Mouse (Mus musculus): Measurements from ENCODE around the gene Mepce. TPM values are rescaled to one million over a fixed set of nuclear protein-coding genes. Genes with fewer than 3 reads are reported as not detected.

The Mepce gene
- total and polyA plus RNA-seq, 3 experiments = 27.8 to 173 (median 53.9) TPM

GRCm38 (mm10) chr5:137785164-137786031 lies 2.1 kb downstream of the Mepce start:
- H3K4me1 ChIP-seq (ENCODE audit: insufficient read depth, low read depth, low read length) = peaks cover 62% of the 10 kb centered on the region
- H3K36me3 ChIP-seq (replicated peaks) = peaks cover 50% of the 10 kb centered on the region
- ATAC-seq (ENCODE audit: extremely low read depth, insufficient number of reproducible peaks, low FRiP score, poor library complexity, severe bottlenecking) (no peak), DNase-seq (ENCODE audit: low spot score) (peak; percentile 39)
- no peak for TF ChIP-seq TAL1 (conservative IDR thresholded peaks at IDR 0.05; ENCODE audit: low read depth, low read length)
- TF ChIP-seq GATA2 (IDR thresholded peaks at IDR 0.05; ENCODE audit: borderline replicate concordance, low read depth, low read length) = no peak
- no peak for TF ChIP-seq POLR2AphosphoS5 (IDR thresholded peaks at IDR 0.05; ENCODE audit: insufficient replicate concordance, low read depth, low read length)
- TF ChIP-seq GATA1 (IDR thresholded peaks at IDR 0.05; ENCODE audit: borderline replicate concordance, low read length) = no peak
- TF ChIP-seq CTCF (IDR thresholded peaks at IDR 0.05; ENCODE audit: low read depth, low read length) = no peak
- H3K4me3 ChIP-seq (ENCODE audit: low read depth, low read length) = peak overlapping the region; percentile 78
- peaks cover 5% of the 10 kb centered on the region for H3K9me3 ChIP-seq (replicated peaks)
- H3K27me3 ChIP-seq (ENCODE audit: insufficient read depth, low read length) = peaks cover 4% of the 10 kb centered on the region; the same call in 1 of the 2 replicates

DNA sequence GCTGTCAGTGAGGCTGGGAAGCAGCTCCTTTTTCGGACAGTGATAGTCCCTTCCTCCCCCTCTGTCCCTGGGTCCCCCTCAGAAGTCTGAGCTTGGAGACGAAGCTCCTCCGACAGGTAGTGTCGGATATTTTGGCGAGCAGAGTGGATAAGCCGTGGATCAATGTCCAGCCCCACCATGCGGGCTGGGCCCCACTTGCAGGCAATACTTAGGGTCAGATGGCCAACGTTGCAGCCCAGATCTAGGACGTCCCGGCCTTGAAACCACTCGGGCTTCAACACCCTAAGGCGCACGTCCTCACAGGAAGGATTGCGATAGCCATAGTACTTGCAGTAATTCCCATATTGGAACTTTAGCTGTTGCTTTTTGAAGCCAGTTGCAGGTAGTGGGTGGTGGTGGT lies 2.9 kb downstream of the Mepce start:
- ATAC-seq (ENCODE audit: extremely low read depth, insufficient number of reproducible peaks, low FRiP score, poor library complexity, severe bottlenecking) = no peak
- Histone ChIP-seq H3K27me3 (ENCODE audit: insufficient read depth, low read length) (peaks cover 4% of the 10 kb centered on the region; the same call in 1 of the 2 replicates), H3K9me3 (replicated peaks) (peaks cover 5% of the 10 kb centered on the region), H3K4me3 (ENCODE audit: low read depth, low read length) (peak overlapping the region; percentile 78), H3K36me3 (replicated peaks) (peaks cover 58% of the 10 kb centered on the region), H3K4me1 (ENCODE audit: insufficient read depth, low read depth, low read length) (peaks cover 70% of the 10 kb centered on the region)
- no peak for DNase-seq (ENCODE audit: low spot score)
- TF ChIP-seq POLR2AphosphoS5 (IDR thresholded peaks at IDR 0.05; ENCODE audit: insufficient replicate concordance, low read depth, low read length) = no peak
- no peak for TF ChIP-seq GATA2 (IDR thresholded peaks at IDR 0.05; ENCODE audit: borderline replicate concordance, low read depth, low read length)
- no peak for TF ChIP-seq TAL1 (conservative IDR thresholded peaks at IDR 0.05; ENCODE audit: low read depth, low read length)
- TF ChIP-seq CTCF (IDR thresholded peaks at IDR 0.05; ENCODE audit: low read depth, low read length) = no peak
- TF ChIP-seq GATA1 (IDR thresholded peaks at IDR 0.05; ENCODE audit: borderline replicate concordance, low read length) = no peak

DNA sequence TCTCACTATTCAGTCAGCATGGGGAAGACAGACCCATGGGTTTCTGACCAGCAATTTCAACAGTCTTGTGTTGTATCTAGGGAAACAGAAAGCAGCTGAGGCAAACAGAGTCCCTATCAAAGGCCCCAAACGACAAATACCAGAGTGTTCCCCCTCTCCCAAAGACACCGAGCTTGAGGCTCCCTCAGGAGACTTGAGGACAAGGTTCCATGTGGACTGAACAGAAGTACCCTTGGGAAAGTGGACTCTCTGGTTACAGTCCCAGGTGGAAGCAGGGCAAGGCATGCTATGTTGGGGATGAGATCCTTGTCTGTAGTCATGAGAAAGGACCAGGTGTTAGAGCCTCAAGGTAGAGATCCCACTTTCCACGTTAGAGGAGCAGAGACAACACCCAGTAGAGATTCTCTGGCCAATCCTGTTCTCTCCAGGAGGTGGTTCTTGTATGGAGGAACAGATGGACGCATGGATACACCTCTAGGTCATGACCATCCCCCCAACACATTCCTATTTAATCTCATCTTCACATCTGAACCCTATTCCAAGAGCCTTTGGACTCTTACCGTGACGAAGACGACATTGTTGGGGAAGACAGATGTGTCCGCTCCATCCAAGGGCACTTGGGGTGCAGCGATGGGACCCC lies 3.4 kb downstream of the Mepce start:
- H3K36me3 ChIP-seq (replicated peaks) = peaks cover 63% of the 10 kb centered on the region
- no peak for TF ChIP-seq GATA1 (IDR thresholded peaks at IDR 0.05; ENCODE audit: borderline replicate concordance, low read length)
- no peak for TF ChIP-seq GATA2 (IDR thresholded peaks at IDR 0.05; ENCODE audit: borderline replicate concordance, low read depth, low read length)
- no peak for TF ChIP-seq TAL1 (conservative IDR thresholded peaks at IDR 0.05; ENCODE audit: low read depth, low read length)
- H3K4me3 ChIP-seq (ENCODE audit: low read depth, low read length) = peak overlapping the region; percentile 78
- ATAC-seq (ENCODE audit: extremely low read depth, insufficient number of reproducible peaks, low FRiP score, poor library complexity, severe bottlenecking) (no peak), DNase-seq (ENCODE audit: low spot score) (no peak)
- peaks cover 5% of the 10 kb centered on the region for H3K9me3 ChIP-seq (replicated peaks)
- H3K4me1 ChIP-seq (ENCODE audit: insufficient read depth, low read depth, low read length) = peaks cover 73% of the 10 kb centered on the region
- H3K27me3 ChIP-seq (ENCODE audit: insufficient read depth, low read length) = peaks cover 4% of the 10 kb centered on the region; the same call in 1 of the 2 replicates

- Histone ChIP-seq H3K4me1 (ENCODE audit: insufficient read depth, low read depth, low read length) (peaks cover 76% of the 10 kb centered on the region), H3K9me3 (replicated peaks) (peaks cover 4% of the 10 kb centered on the region), H3K27me3 (ENCODE audit: insufficient read depth, low read length) (peaks cover under 1% of the 10 kb centered on the region; the same call in 1 of the 2 replicates), H3K4me3 (ENCODE audit: low read depth, low read length) (peak overlapping the region; percentile 61; the same call in 1 of the 2 replicates), H3K36me3 (replicated peaks) (peaks cover 63% of the 10 kb centered on the region)
- DNase-seq (ENCODE audit: low spot score) = no peak
- TF ChIP-seq GATA1 (IDR thresholded peaks at IDR 0.05; ENCODE audit: borderline replicate concordance, low read length) = no peak
- TF ChIP-seq TAL1 (conservative IDR thresholded peaks at IDR 0.05; ENCODE audit: low read depth, low read length) = no peak
- no peak for TF ChIP-seq POLR2AphosphoS5 (IDR thresholded peaks at IDR 0.05; ENCODE audit: insufficient replicate concordance, low read depth, low read length)
- no peak for TF ChIP-seq CTCF (IDR thresholded peaks at IDR 0.05; ENCODE audit: low read depth, low read length)
- no peak for TF ChIP-seq GATA2 (IDR thresholded peaks at IDR 0.05; ENCODE audit: borderline replicate concordance, low read depth, low read length)
- ATAC-seq (ENCODE audit: extremely low read depth, insufficient number of reproducible peaks, low FRiP score, poor library complexity, severe bottlenecking) = no peak
Observed at GRCm38 (mm10) chr5:137782776-137783522, 4.5 kb downstream of the Mepce start.

GRCm38 (mm10) chr5:137781661-137782060 lies 5.8 kb downstream of the Mepce start:
- TF ChIP-seq GATA1 (IDR thresholded peaks at IDR 0.05; ENCODE audit: borderline replicate concordance, low read length) = no peak
- TF ChIP-seq TAL1 (conservative IDR thresholded peaks at IDR 0.05; ENCODE audit: low read depth, low read length) = no peak
- TF ChIP-seq POLR2AphosphoS5 (IDR thresholded peaks at IDR 0.05; ENCODE audit: insufficient replicate concordance, low read depth, low read length) = no peak; the same call in 1 of the 2 replicates
- TF ChIP-seq CTCF (IDR thresholded peaks at IDR 0.05; ENCODE audit: low read depth, low read length) = no peak
- H3K36me3 ChIP-seq (replicated peaks) = peaks cover 63% of the 10 kb centered on the region
- H3K4me3 ChIP-seq (ENCODE audit: low read depth, low read length) = no peak overlapping the region; the same call in 1 of the 2 replicates
- no peaks in the 10 kb centered on the region for H3K27me3 ChIP-seq (ENCODE audit: insufficient read depth, low read length)
- H3K9me3 ChIP-seq (replicated peaks) = no peaks in the 10 kb centered on the region
- DNase-seq (ENCODE audit: low spot score) (no peak), ATAC-seq (ENCODE audit: extremely low read depth, insufficient number of reproducible peaks, low FRiP score, poor library complexity, severe bottlenecking) (no peak)
- H3K4me1 ChIP-seq (ENCODE audit: insufficient read depth, low read depth, low read length) = peaks cover 80% of the 10 kb centered on the region
